Mouse (Mus musculus) stomach, postnatal 0 days (tissue): ENCODE measurements around the gene Elp5. TPM values are rescaled to one million over a fixed set of nuclear protein-coding genes. Genes with fewer than 3 reads are reported as not detected.

Experiments used
- ATAC-seq: fragments of 200-750 bp; cut with Nextera tagmentation; 2 replicates; pipeline ENCODE4 v1.8.0; 2017; ENCODE audit not compliant: low FRiP score, low TSS enrichment
- DNase-seq: peaks from one replicate; pipeline ENCODE4 v3.0.0-alpha.2; 2016; ENCODE audit warnings: low spot score
- H3K27ac ChIP-seq: fragments of 300-500 bp; sonication (generic); replicated peaks from 2 replicates; pipeline ENCODE4 v1.5.1; 2014; ENCODE audit warnings: mild to moderate bottlenecking, control low read depth
- H3K27me3 ChIP-seq: fragments of 300-500 bp; sonication (generic); 2 replicates; pipeline ENCODE4 v1.6.1; 2014; ENCODE audit warnings: low read length; ENCODE audit not compliant: control insufficient read depth, insufficient read depth
- H3K36me3 ChIP-seq: fragments of 300-500 bp; sonication (generic); 2 replicates; pipeline ENCODE4 v1.6.1; 2014; ENCODE audit warnings: low read length, mixed read lengths; ENCODE audit not compliant: control insufficient read depth, insufficient read depth
- H3K4me1 ChIP-seq: fragments of 300-500 bp; sonication (generic); replicated peaks from 2 replicates; pipeline ENCODE4 v1.6.1; 2014; ENCODE audit warnings: antibody characterized with exemption; ENCODE audit not compliant: control insufficient read depth, insufficient read depth
- H3K4me2 ChIP-seq: fragments of 300-500 bp; sonication (generic); replicated peaks from 2 replicates; pipeline ENCODE4 v1.6.1; 2014; ENCODE audit warnings: low read depth, mild to moderate bottlenecking, control low read depth, moderate library complexity
- H3K4me3 ChIP-seq: fragments of 300-500 bp; sonication (generic); 2 replicates; pipeline ENCODE4 v1.5.1; 2014; ENCODE audit warnings: low read depth, low read length, control low read depth
- H3K9ac ChIP-seq: fragments of 300-500 bp; sonication (generic); 2 replicates; pipeline ENCODE4 v1.6.1; 2014; ENCODE audit warnings: mild to moderate bottlenecking, low read length, control low read depth, mixed read lengths
- H3K9me3 ChIP-seq: fragments of 300-500 bp; sonication (generic); 2 replicates; pipeline ENCODE4 v1.6.1; 2016; ENCODE audit warnings: low read length; ENCODE audit not compliant: control insufficient read depth
- CTCF ChIP-seq: IDR thresholded peaks from 2 replicates; pipeline ENCODE4 v1.5.1; 2016; ENCODE audit warnings: antibody characterized with exemption, low read depth, mild to moderate bottlenecking, moderate library complexity
- EP300 ChIP-seq: optimal IDR thresholded peaks from 2 replicates; pipeline ENCODE3; 2016; ENCODE audit warnings: antibody characterized with exemption
- WGBS: fragments of 180-500 bp; shearing (Covaris S2); extraction: QIAGEN DNeasy Blood & Tissue Kit; methylation state at CpG from one replicate; pipeline ENCODE4 v1.1.7; 2014; 5-methylcytosine and 5-hydroxymethylcytosine counted together
- polyA plus RNA-seq: library from polyadenylated mRNA; unstranded; fragments of >200 nt; fragmentation: Nextera tagmentation; extraction: Ambion mirVana; gene quantifications from 2 replicates; pipeline ENCODE4 v1.2.1, GENCODE M21; 2015

The Elp5 gene
- polyA plus RNA-seq, 1 experiment from 2014 or later, result 73.4 TPM

DNA sequence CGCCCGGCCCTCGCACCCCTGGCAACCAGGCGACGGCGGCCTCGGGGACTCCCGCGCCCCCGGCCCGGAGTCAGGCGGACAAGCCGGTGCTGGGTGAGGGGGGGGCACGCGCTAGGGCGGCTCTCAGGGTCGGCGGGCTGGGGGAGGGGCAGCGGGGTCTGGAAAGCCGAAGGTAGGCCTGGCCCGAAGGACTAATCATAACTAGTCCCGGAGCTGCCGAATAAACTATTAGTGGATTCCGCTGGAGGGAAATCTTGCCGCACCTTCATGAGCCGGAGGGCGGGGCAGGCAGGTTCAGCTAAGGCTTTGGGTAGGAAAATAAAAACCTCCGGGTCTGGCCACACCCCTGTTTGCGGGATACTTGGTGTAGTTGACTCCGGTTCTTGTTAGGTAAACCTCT is 46.2 kb downstream of the Elp5 start:
- WGBS, result 1% methylated on average over 28 of the region's 30 CpGs
- Histone ChIP-seq H3K36me3 (no peaks in the 10 kb centered on the region), H3K27ac (no peak overlapping the region; the same call in 1 of the 2 replicates), H3K4me2 (peak overlapping the region; percentile 89), H3K27me3 (no peaks in the 10 kb centered on the region), H3K4me3 (peak overlapping the region; percentile 44), H3K9ac (peak overlapping the region; percentile 62), H3K9me3 (no peaks in the 10 kb centered on the region), H3K4me1 (peaks cover 6% of the 10 kb centered on the region)
- TF ChIP-seq EP300 (no peak), CTCF (no peak)
- DNase-seq, result peak; percentile 77
- ATAC-seq, result 0 out of 2 replicates have a peak, but pooled peaks have one; percentile 3

GRCm38 (mm10) chr11:69935137-69935879 is 47.0 kb downstream of the Elp5 start, which contains the start of gene Ybx2:
TSS of gene Ybx2 (plus strand) at chr11:69935796.
- H3K9me3 ChIP-seq, result no peaks in the 10 kb centered on the region
- DNase-seq, result peak; percentile 90
- H3K27me3 ChIP-seq, result no peaks in the 10 kb centered on the region

DNA sequence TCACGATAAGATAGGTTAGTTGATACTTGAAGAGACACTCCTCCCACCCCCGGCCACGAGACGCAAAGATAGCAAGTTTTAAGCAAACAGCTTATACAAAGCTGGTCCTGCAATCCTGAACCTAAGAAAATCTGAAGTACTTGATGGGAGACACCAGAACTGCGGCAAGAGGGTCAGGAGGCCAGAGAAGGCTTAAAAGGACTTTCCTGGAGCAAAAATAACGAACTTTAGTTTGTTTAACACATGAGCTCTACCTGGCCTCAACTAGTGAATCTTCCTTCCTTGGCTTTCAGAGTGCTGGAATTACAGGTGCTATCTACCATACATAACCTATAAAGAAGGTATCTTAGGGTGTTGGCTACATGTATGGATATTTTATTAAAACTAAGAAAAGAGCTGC is 47.6 kb downstream of the Elp5 start:
- Histone ChIP-seq H3K9me3 (no peaks in the 10 kb centered on the region), H3K36me3 (no peaks in the 10 kb centered on the region), H3K27ac (no peak overlapping the region), H3K4me2 (0 out of 2 replicates have a peak overlapping the region, but pooled peaks have one; percentile 4), H3K4me1 (peaks cover 6% of the 10 kb centered on the region), H3K4me3 (no peak overlapping the region), H3K27me3 (no peaks in the 10 kb centered on the region), H3K9ac (no peak overlapping the region)
- ATAC-seq (no peak), DNase-seq (no peak)
- TF ChIP-seq EP300, result no peak
- TF ChIP-seq CTCF, result no peak
- WGBS, result 15% methylated on average over 6 of the region's 6 CpGs

More at GRCm38 (mm10) chr11:69935137-69935879, 47.0 kb downstream of the Elp5 start, which contains the start of gene Ybx2:
- Histone ChIP-seq H3K4me3 (peak within 1 kb of the TSS; percentile 44), H3K9ac (peak within 1 kb of the TSS; percentile 62), H3K36me3 (no peaks in the 10 kb centered on the region), H3K4me1 (peaks cover 6% of the 10 kb centered on the region), H3K4me2 (peak within 1 kb of the TSS; percentile 89), H3K27ac (no peak within 1 kb of the TSS; the same call in 1 of the 2 replicates)
- ATAC-seq, result peak; percentile 71
- TF ChIP-seq EP300, result no peak
- peak; percentile 28; the same call in 1 of the 2 replicates for TF ChIP-seq CTCF
- 2% methylated on average over 48 of the region's 62 CpGs for WGBS

DNA sequence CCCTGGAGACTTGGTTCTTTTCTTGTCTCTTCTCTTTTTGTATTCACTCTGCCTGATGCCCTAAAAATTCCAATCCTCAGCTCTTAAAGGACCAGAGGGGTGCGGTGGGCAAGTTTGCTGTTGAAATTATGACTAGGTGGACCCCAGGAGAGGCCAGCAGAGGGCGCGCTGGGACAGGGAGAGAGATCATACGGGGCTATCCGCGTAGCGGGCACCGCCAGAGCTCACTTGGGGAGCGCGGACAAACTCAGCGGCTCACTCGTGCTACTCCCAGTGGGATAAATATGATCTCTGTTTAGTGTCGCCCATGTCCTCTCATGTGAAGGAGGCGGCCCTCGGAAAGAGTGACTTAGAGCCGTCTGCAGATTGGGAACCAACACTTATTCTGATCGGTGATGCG is 48.1 kb downstream of the Elp5 start:
- Histone ChIP-seq H3K27ac (no peak overlapping the region), H3K4me2 (0 out of 2 replicates have a peak overlapping the region, but pooled peaks have one; percentile 4), H3K36me3 (no peaks in the 10 kb centered on the region), H3K4me1 (peaks cover 6% of the 10 kb centered on the region), H3K27me3 (no peaks in the 10 kb centered on the region), H3K4me3 (no peak overlapping the region), H3K9me3 (no peaks in the 10 kb centered on the region), H3K9ac (no peak overlapping the region)
- DNase-seq (peak; percentile 93), ATAC-seq (peak; percentile 63)
- TF ChIP-seq EP300 (no peak), CTCF (peak; percentile 94)
- WGBS, result 1% methylated on average over 18 of the region's 18 CpGs

DNA sequence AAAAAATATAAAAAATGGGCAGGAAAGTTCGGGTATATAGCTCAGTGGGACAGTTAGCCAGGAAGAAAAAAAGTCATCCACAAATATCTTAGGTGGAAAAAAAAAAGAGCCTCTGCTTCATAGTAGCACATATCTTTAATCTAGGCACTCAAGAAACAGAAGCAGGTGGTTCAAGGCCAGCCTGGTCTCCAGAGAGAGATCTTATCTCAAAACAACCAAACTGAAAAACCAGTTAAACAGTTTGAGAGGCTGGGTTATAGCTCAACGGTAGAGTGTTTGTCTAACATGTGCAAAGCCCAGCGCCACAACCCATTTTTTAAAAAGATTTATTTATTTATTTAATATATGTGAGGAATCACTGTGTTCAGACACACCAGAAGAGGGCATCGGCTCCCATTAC is 49.3 kb downstream of the Elp5 start:
- WGBS, result 60% methylated on average over 4 of the region's 4 CpGs
- peaks cover 4% of the 10 kb centered on the region for H3K4me1 ChIP-seq
- H3K36me3 ChIP-seq, result no peaks in the 10 kb centered on the region
- no peaks in the 10 kb centered on the region for H3K27me3 ChIP-seq
- no peak overlapping the region for H3K4me2 ChIP-seq
- ATAC-seq, result no peak
- H3K27ac ChIP-seq, result no peak overlapping the region
- H3K9ac ChIP-seq, result no peak overlapping the region
- TF ChIP-seq EP300 (no peak), CTCF (no peak)
- H3K9me3 ChIP-seq, result no peaks in the 10 kb centered on the region
- no peak for DNase-seq
- no peak overlapping the region for H3K4me3 ChIP-seq

GRCm38 (mm10) chr11:69932254-69932653 is 50.1 kb downstream of the Elp5 start:
- Histone ChIP-seq H3K36me3 (no peaks in the 10 kb centered on the region), H3K27me3 (no peaks in the 10 kb centered on the region), H3K4me2 (no peak overlapping the region), H3K4me3 (no peak overlapping the region), H3K4me1 (peaks cover 4% of the 10 kb centered on the region), H3K9me3 (no peaks in the 10 kb centered on the region), H3K9ac (no peak overlapping the region), H3K27ac (no peak overlapping the region)
- ATAC-seq (no peak), DNase-seq (no peak)
- WGBS, result 41% methylated on average over 3 of the region's 3 CpGs
- TF ChIP-seq CTCF, result peak; percentile 46
- TF ChIP-seq EP300, result no peak
